Comparison of ENCODE assay signal across 28 mouse cellular contexts in the genomic region with DNA sequence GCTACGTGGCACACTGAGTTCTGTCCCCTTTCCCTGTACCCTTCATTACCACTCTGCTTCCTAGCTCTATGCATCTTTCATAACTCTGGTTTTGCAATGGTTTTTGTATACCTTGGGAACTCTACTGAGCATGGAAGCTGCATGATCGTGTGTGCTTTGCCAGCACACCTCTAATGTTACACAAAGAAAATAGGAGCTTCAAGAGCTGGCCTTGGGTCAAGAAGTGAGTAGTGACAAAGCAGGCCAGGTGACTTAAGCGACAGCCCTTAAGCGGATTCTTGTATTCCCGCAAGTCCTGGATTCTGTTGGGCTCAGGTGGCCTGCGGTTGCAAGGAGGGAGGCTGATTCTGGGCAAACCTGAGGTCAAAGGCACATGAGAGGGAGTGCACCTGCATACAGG. TPM values are rescaled to one million over a fixed set of nuclear protein-coding genes. Genes with fewer than 3 reads are reported as not detected.
DNase-seq lines count a peak whose midpoint lies in the region; ATAC-seq lines count a peak whose summit lies in the region.
"Had no signal": no experiment of that assay in that cellular context is flagged by ENCODE, and none has a peak within 500 bp of the region (broad histone marks: within the 10 kb centered on the region; RNA-seq: fewer than 3 reads in every experiment).

No protein-coding gene starts in this region.

- no peak for DNase-seq in heart, embryonic 10.5 days (ENCODE audit: low spot score)
- DNase-seq in heart, adult 8-10 months (ENCODE audit: low spot score) = no peak
- peak; percentile 43 for DNase-seq in lung, postnatal 25 days (ENCODE audit: low spot score)
- DNase-seq in lung, postnatal 4 days = no peak
- DNase-seq in fat pad, adult 2 months (ENCODE audit: extremely low read depth, low read depth, low spot score) = peak; percentile 54
- peak; percentile 46 for DNase-seq in gonadal fat pad, adult 2 months (ENCODE audit: low read depth)
- DNase-seq in liver, embryonic 11.5 days (ENCODE audit: low spot score) = no peak
- DNase-seq: adrenal gland, adult 2 months; adrenal gland, postnatal 10 days; adrenal gland, postnatal 25 days; cerebellum, adult 11 months; cerebellum, adult 18-20 months; cerebellum, adult 8-10 months; cerebellum, adult 9-11 months; cerebellum, postnatal 14 days; cerebellum, postnatal 36 days; embryo, embryonic 11 days had no signal

- no peak overlapping the region for H3K4me2 ChIP-seq in liver, embryonic 11.5 days
- H3K4me2 ChIP-seq: embryonic facial prominence, embryonic 13.5 days; embryonic facial prominence, embryonic 15.5 days; forebrain, embryonic 13.5 days; forebrain, embryonic 15.5 days had no signal

- H3K27ac ChIP-seq in heart, embryonic 10.5 days = 0 out of 2 replicates have a peak overlapping the region, but pooled peaks have one; percentile 0
- H3K27ac ChIP-seq in liver, embryonic 11.5 days (ENCODE audit: low read depth, low read length) = no peak overlapping the region
- H3K27ac ChIP-seq: embryonic facial prominence, embryonic 13.5 days; embryonic facial prominence, embryonic 15.5 days; forebrain, embryonic 13.5 days; forebrain, embryonic 15.5 days had no signal

- no peaks in the 10 kb centered on the region for H3K9me3 ChIP-seq in heart, embryonic 10.5 days
- H3K9me3 ChIP-seq in liver, embryonic 11.5 days (ENCODE audit: control insufficient read depth, low read length) = no peaks in the 10 kb centered on the region
- H3K9me3 ChIP-seq: embryonic facial prominence, embryonic 13.5 days; embryonic facial prominence, embryonic 15.5 days; forebrain, embryonic 13.5 days; forebrain, embryonic 15.5 days had no signal

- H3K9ac ChIP-seq in liver, embryonic 11.5 days (ENCODE audit: low read depth, low read length) = no peak overlapping the region
- H3K9ac ChIP-seq: embryonic facial prominence, embryonic 13.5 days; embryonic facial prominence, embryonic 15.5 days; forebrain, embryonic 13.5 days; forebrain, embryonic 15.5 days had no signal

- no peak for ATAC-seq in liver, embryonic 11.5 days (replicated peaks; ENCODE audit: low FRiP score)
- ATAC-seq: forebrain, embryonic 13.5 days; forebrain, embryonic 15.5 days had no signal

- H3K36me3 ChIP-seq in heart, embryonic 10.5 days = no peaks in the 10 kb centered on the region
- H3K36me3 ChIP-seq in liver, embryonic 11.5 days (ENCODE audit: control insufficient read depth, insufficient read depth, low read length) = no peaks in the 10 kb centered on the region
- H3K36me3 ChIP-seq: embryonic facial prominence, embryonic 13.5 days; embryonic facial prominence, embryonic 15.5 days; forebrain, embryonic 15.5 days had no signal

- WGBS in heart, embryonic 10.5 days = 90% methylated on average over 6 of the region's 6 CpGs
- WGBS in liver, embryonic 11.5 days = 85% methylated on average over 6 of the region's 6 CpGs

- H3K4me1 ChIP-seq in heart, embryonic 10.5 days = peaks cover 41% of the 10 kb centered on the region
- no peaks in the 10 kb centered on the region for H3K4me1 ChIP-seq in liver, embryonic 11.5 days (replicated peaks; ENCODE audit: control insufficient read depth, insufficient read depth, low read length)

- H3K4me3 ChIP-seq in heart, embryonic 10.5 days = no peak overlapping the region
- no peak overlapping the region for H3K4me3 ChIP-seq in liver, embryonic 11.5 days (ENCODE audit: low read depth, low read length)
- H3K4me3 ChIP-seq: embryonic facial prominence, embryonic 13.5 days; embryonic facial prominence, embryonic 15.5 days; erythroblast, embryonic 14.5 days; forebrain, embryonic 13.5 days; forebrain, embryonic 15.5 days had no signal

- peaks cover 11% of the 10 kb centered on the region for H3K27me3 ChIP-seq in heart, embryonic 10.5 days (ENCODE audit: insufficient read depth, poor library complexity, severe bottlenecking)
- peaks cover 8% of the 10 kb centered on the region for H3K27me3 ChIP-seq in liver, embryonic 11.5 days (replicated peaks; ENCODE audit: control insufficient read depth, insufficient read depth, low read length)

RNA-seq across cellular contexts. Expression of gene Ntsr2, which starts 4.9 kb away (rescaled TPM):
- polyA plus RNA-seq in heart, embryonic 10.5 days (2016; fragmentation: Nextera tagmentation; extraction: Ambion mirVana) = not detected in 2 replicates
- 1 to 10 TPM; 6.5 to 7.8 (median 6.8) TPM for total RNA-seq in heart, adult 8-10 months (2022)
- polyA plus RNA-seq in gonadal fat pad, adult 2 months (2012; rRNA removed) = 107 and 233 TPM in 2 replicates
- polyA plus RNA-seq in liver, embryonic 11.5 days (2014; fragmentation: Nextera tagmentation; extraction: Ambion mirVana) = not detected in 2 replicates
- total RNA-seq: common myeloid progenitor, adult 5-6 weeks; ES-E14; MEL had no signal
- polyA plus RNA-seq: C2C12; embryonic facial prominence, embryonic 11.5 days; embryonic facial prominence, embryonic 13.5 days; embryonic facial prominence, embryonic 15.5 days; erythroblast, embryonic 14.5 days; forebrain, embryonic 11.5 days had no signal

RNA-seq across cellular contexts. Expression of gene Lpin1, which starts 37.5 kb away (rescaled TPM):
- 3.3 and 4.6 TPM in 2 replicates for polyA plus RNA-seq in heart, embryonic 10.5 days (2016; fragmentation: Nextera tagmentation; extraction: Ambion mirVana)
- total RNA-seq in heart, adult 8-10 months (2022) = 100 to 1,000 TPM; 152 to 176 (median 162) TPM
- 66.4 and 75.6 TPM in 2 replicates for polyA plus RNA-seq in gonadal fat pad, adult 2 months (2012; rRNA removed)
- polyA plus RNA-seq in liver, embryonic 11.5 days (2014; fragmentation: Nextera tagmentation; extraction: Ambion mirVana) = 9.6 and 10.4 TPM in 2 replicates

Comparison
In these comparisons a context has a peak if more than half of its experiments do, and no peak if none do; other contexts are left out.
1. DNase-seq: peak in lung, postnatal 25 days (single experiment), fat pad, adult 2 months (single experiment) and gonadal fat pad, adult 2 months (single experiment); none in heart, embryonic 10.5 days (single experiment), heart, adult 8-10 months (single experiment), lung, postnatal 4 days (0 of 2) and liver, embryonic 11.5 days (single experiment).
2. RNA of gene Ntsr2, which starts 4.9 kb away (polyA plus RNA-seq): 107 to 233 TPM in gonadal fat pad, adult 2 months; not detected in heart, embryonic 10.5 days and not detected in liver, embryonic 11.5 days; every median in the first group is over 100 times any median in the second.